Mouse (Mus musculus) ES-E14 (cell line): ENCODE results near the gene Gm21976. TPM values are rescaled to one million over a fixed set of nuclear protein-coding genes. Genes with fewer than 3 reads are reported as not detected.

Experiments
- DNase-seq: peaks from one replicate; pipeline ENCODE4 v3.0.0-alpha.2; 2013; ENCODE audit warnings: low read depth, low spot score
- H3K27ac ChIP-seq: 2 replicates; pipeline ENCODE4 v1.5.1; 2012; ENCODE audit warnings: low read depth, mild to moderate bottlenecking, low read length, moderate library complexity, mixed read lengths; ENCODE audit not compliant: poor library complexity, insufficient read depth, severe bottlenecking
- H3K36me3 ChIP-seq: 2 replicates; pipeline ENCODE4 v1.6.1; 2012; ENCODE audit warnings: mild to moderate bottlenecking, low read length, moderate library complexity, mixed read lengths; ENCODE audit not compliant: control insufficient read depth, poor library complexity, insufficient read depth, severe bottlenecking
- H3K4me1 ChIP-seq, 2 experiments: fragments of 150-350 bp in 1 of 2; sonication (generic) in 1 of 2; 2 replicates each; pipeline ENCODE4 v1.6.1; 2012; ENCODE audit warnings: low read length in 2 of 2, mild to moderate bottlenecking in 1 of 2, mixed read lengths in 1 of 2; ENCODE audit not compliant: control insufficient read depth in 2 of 2, insufficient read depth in 2 of 2, poor library complexity in 1 of 2
- H3K4me3 ChIP-seq, 2 experiments: fragments of 150-350 bp in 1 of 2; sonication (generic) in 1 of 2; 2 replicates each; pipeline ENCODE4 v1.5.1; 2012; ENCODE audit warnings: low read length in 2 of 2, low read depth in 1 of 2, mild to moderate bottlenecking in 1 of 2, mixed read lengths in 1 of 2; ENCODE audit not compliant: insufficient read depth in 1 of 2, poor library complexity in 1 of 2, severe bottlenecking in 1 of 2
- H3K9ac ChIP-seq: 2 replicates; pipeline ENCODE4 v1.6.1; 2012; ENCODE audit warnings: low read depth, mild to moderate bottlenecking, low read length, mixed read lengths; ENCODE audit not compliant: poor library complexity, insufficient read depth, severe bottlenecking
- H3K9me3 ChIP-seq: fragments of 150-350 bp; sonication (generic); 2 replicates; pipeline ENCODE4 v1.6.1; 2012; ENCODE audit warnings: low read depth, mild to moderate bottlenecking, low read length; ENCODE audit not compliant: control insufficient read depth, insufficient read depth
- CHD2 ChIP-seq: IDR thresholded peaks from 2 replicates; pipeline ENCODE4 v1.6.1; 2014; ENCODE audit warnings: mild to moderate bottlenecking, low read depth, low read length, inconsistent platforms
- HCFC1 ChIP-seq: IDR thresholded peaks from 2 replicates; pipeline ENCODE4 v1.6.1; 2012; ENCODE audit warnings: low read length, inconsistent platforms, borderline replicate concordance; ENCODE audit not compliant: insufficient read depth
- MAFK ChIP-seq: IDR thresholded peaks from 2 replicates; pipeline ENCODE4 v1.6.1; 2014; ENCODE audit warnings: mild to moderate bottlenecking, low read depth, low read length, inconsistent platforms; ENCODE audit not compliant: insufficient read depth
- ZC3H11A ChIP-seq: IDR thresholded peaks from 2 replicates; pipeline ENCODE4 v1.6.1; 2012; ENCODE audit warnings: low read depth, mild to moderate bottlenecking, inconsistent platforms, low read length, borderline replicate concordance
- ZNF384 ChIP-seq: IDR thresholded peaks from 2 replicates; pipeline ENCODE4 v1.6.1; 2012; ENCODE audit warnings: low read depth, low read length, inconsistent platforms
- in situ Hi-C, 2 experiments: fragments of 600-800 bp; cut with MboI; formaldehyde crosslinking; loops; one replicate each; pipeline ENCODE4 v1.15.1; 2025; ENCODE audit warnings: low sequenced_read_pairs in 2 of 2, inconsistent platforms in 1 of 2; ENCODE audit not compliant: unreplicated experiment in 2 of 2
- total RNA-seq: library from RNA; depleted of rRNA; stranded (reverse); fragments of 300-350 nt; gene quantifications from 2 replicates; pipeline ENCODE4 v1.2.3, GENCODE M21; 2012

Gene Gm21976
- total RNA-seq, 1 experiment = not detected

- H3K4me1 ChIP-seq = no peaks in the 10 kb centered on the region
- no peak for TF ChIP-seq HCFC1
- no peak for TF ChIP-seq MAFK
- no peak for TF ChIP-seq ZC3H11A
- no peak for TF ChIP-seq ZNF384
- no peak for TF ChIP-seq CHD2
- H3K4me3 ChIP-seq = no peak overlapping the region
- no peak overlapping the region for H3K9ac ChIP-seq
- in situ Hi-C loops = no loop called here
- no peaks in the 10 kb centered on the region for H3K36me3 ChIP-seq
- no peak overlapping the region for H3K27ac ChIP-seq
- no peak for DNase-seq
- H3K9me3 ChIP-seq = peaks cover 3% of the 10 kb centered on the region; the same call in 1 of the 2 replicates
Observed at GRCm38 (mm10) chr13:98332106-98332505, 52.4 kb downstream of the Gm21976 start.

- Histone ChIP-seq H3K27ac (no peak overlapping the region), H3K36me3 (no peaks in the 10 kb centered on the region), H3K4me1 (no peaks in the 10 kb centered on the region), H3K4me3 (no peak overlapping the region), H3K9me3 (no peaks in the 10 kb centered on the region), H3K9ac (no peak overlapping the region)
- TF ChIP-seq ZNF384 (no peak), CHD2 (no peak), ZC3H11A (no peak), MAFK (no peak), HCFC1 (no peak)
- no peak for DNase-seq
- in situ Hi-C loops = no loop called here
Observed at GRCm38 (mm10) chr13:98336205-98336604, 56.5 kb downstream of the Gm21976 start.

- Histone ChIP-seq H3K9ac (no peak overlapping the region), H3K9me3 (no peaks in the 10 kb centered on the region), H3K36me3 (no peaks in the 10 kb centered on the region), H3K27ac (no peak overlapping the region), H3K4me3 (no peak overlapping the region), H3K4me1 (no peaks in the 10 kb centered on the region)
- in situ Hi-C loops = no loop called here
- DNase-seq = no peak
- TF ChIP-seq ZNF384 = no peak
- no peak for TF ChIP-seq CHD2
- TF ChIP-seq HCFC1 = no peak
- no peak for TF ChIP-seq MAFK
- no peak for TF ChIP-seq ZC3H11A
Observed at GRCm38 (mm10) chr13:98340506-98340905, 60.8 kb downstream of the Gm21976 start.

- H3K4me3 ChIP-seq = no peak overlapping the region
- TF ChIP-seq CHD2 (no peak), ZNF384 (no peak), ZC3H11A (no peak), MAFK (no peak), HCFC1 (no peak)
Observed at GRCm38 (mm10) chr13:98349491-98349890, 69.8 kb downstream of the Gm21976 start.

GRCm38 (mm10) chr13:98351527-98351926, 71.8 kb downstream of the Gm21976 start:
- Histone ChIP-seq H3K4me3 (no peak overlapping the region), H3K27ac (no peak overlapping the region), H3K9ac (no peak overlapping the region), H3K4me1 (no peaks in the 10 kb centered on the region), H3K36me3 (no peaks in the 10 kb centered on the region), H3K9me3 (no peaks in the 10 kb centered on the region)
- no peak for DNase-seq
- in situ Hi-C loops = no loop called here
- no peak for TF ChIP-seq MAFK
- no peak for TF ChIP-seq HCFC1
- TF ChIP-seq ZC3H11A = peak; percentile 26; the same call in 1 of the 2 replicates
- TF ChIP-seq ZNF384 = no peak
- no peak for TF ChIP-seq CHD2

More at GRCm38 (mm10) chr13:98349491-98349890, 69.8 kb downstream of the Gm21976 start:
- H3K9me3 ChIP-seq = no peaks in the 10 kb centered on the region
- in situ Hi-C loops = no loop called here
- H3K36me3 ChIP-seq = no peaks in the 10 kb centered on the region
- no peak for DNase-seq
- no peak overlapping the region for H3K9ac ChIP-seq
- H3K27ac ChIP-seq = no peak overlapping the region
- H3K4me1 ChIP-seq = no peaks in the 10 kb centered on the region
